Mouse (Mus musculus) thymus, adult 18-20 months (tissue): Measurements from ENCODE around the gene Abhd14a.
"Not testable (repeated sequence)": the region's sequence is repeated elsewhere in the genome, so short reads cannot be mapped to it uniquely, and the experiment has no call there.

Source experiments
- DNase-seq, 2 experiments: peaks; one replicate each; pipeline ENCODE4 v3.0.0; 2022; ENCODE audit warnings: mixed read lengths in 2 of 2

Abhd14a gene

GRCm38 (mm10) chr9:106447348-106447747 is at the start of gene Abhd14a, which contains the start of gene Abhd14b:
TSS of gene Abhd14a (minus strand) at chr9:106447678.
TSS of gene Abhd14b (plus strand) at chr9:106447459.
- DNase-seq = peak; percentile 70 to 72

GRCm38 (mm10) chr9:106487602-106488001 is 40.1 kb upstream of the Abhd14a start:
- not testable (repeated sequence) for DNase-seq

- DNase-seq = no peak
Measured at GRCm38 (mm10) chr9:106485076-106485475, 37.6 kb upstream of the Abhd14a start.

- DNase-seq = no peak
Measured at GRCm38 (mm10) chr9:106483606-106484005, 36.1 kb upstream of the Abhd14a start.

GRCm38 (mm10) chr9:106483136-106483535 is 35.7 kb upstream of the Abhd14a start:
- no peak for DNase-seq

- DNase-seq = no peak
Measured at GRCm38 (mm10) chr9:106482578-106483115, 35.2 kb upstream of the Abhd14a start.

- DNase-seq = no peak
Measured at GRCm38 (mm10) chr9:106481676-106482075, 34.2 kb upstream of the Abhd14a start.

GRCm38 (mm10) chr9:106481075-106481474 is 33.6 kb upstream of the Abhd14a start:
- no peak for DNase-seq

- no peak for DNase-seq
Measured at GRCm38 (mm10) chr9:106480541-106480940, 33.1 kb upstream of the Abhd14a start.

GRCm38 (mm10) chr9:106478101-106478500 is 30.6 kb upstream of the Abhd14a start:
- no peak for DNase-seq

- DNase-seq = no peak
Measured at GRCm38 (mm10) chr9:106477649-106478048, 30.2 kb upstream of the Abhd14a start.

GRCm38 (mm10) chr9:106476924-106477484 is 29.5 kb upstream of the Abhd14a start, which contains the start of gene Parp3:
TSS of gene Parp3 (minus strand) at chr9:106476949.
- peak; percentile 99 to 100 for DNase-seq

GRCm38 (mm10) chr9:106476002-106476923 is 28.8 kb upstream of the Abhd14a start:
- peak; percentile 66 to 76 for DNase-seq

GRCm38 (mm10) chr9:106475663-106476001 is 28.2 kb upstream of the Abhd14a start, which contains the start of gene Rrp9:
TSS of gene Rrp9 (plus strand) at chr9:106475963.
- no peak for DNase-seq

GRCm38 (mm10) chr9:106475046-106475445 is 27.6 kb upstream of the Abhd14a start:
- peak in 1 of 2 experiments; percentile 40 for DNase-seq

- DNase-seq = peak in 1 of 2 experiments; percentile 46
Measured at GRCm38 (mm10) chr9:106474456-106474855, 27.0 kb upstream of the Abhd14a start.

- no peak for DNase-seq
Measured at GRCm38 (mm10) chr9:106473753-106474105, 26.3 kb upstream of the Abhd14a start.

- no peak for DNase-seq
Measured at GRCm38 (mm10) chr9:106473081-106473752, 25.7 kb upstream of the Abhd14a start.

GRCm38 (mm10) chr9:106472321-106472720 is 24.8 kb upstream of the Abhd14a start:
- no peak for DNase-seq

- DNase-seq = no peak
Measured at GRCm38 (mm10) chr9:106471892-106472291, 24.4 kb upstream of the Abhd14a start.

GRCm38 (mm10) chr9:106470991-106471750 is 23.7 kb upstream of the Abhd14a start:
- DNase-seq = no peak

GRCm38 (mm10) chr9:106469776-106470175 is 22.3 kb upstream of the Abhd14a start:
- no peak for DNase-seq
